Mouse (Mus musculus) cerebellum, postnatal 36 days (tissue): ENCODE results near the gene Art1.

Experiments
- DNase-seq, 2 experiments: peaks; one replicate each; pipeline ENCODE4 v3.0.0; 2021 to 2022; ENCODE audit warnings: mixed read lengths in 2 of 2

Art1 gene

GRCm38 (mm10) chr7:102101487-102101886 is at the start of gene Art1:
Art1 (plus strand) TSS chr7:102101743.
- no peak for DNase-seq

- no peak for DNase-seq
These were observed 40.2 kb upstream of the Art1 start for GRCm38 (mm10) chr7:102061353-102061752.

GRCm38 (mm10) chr7:102062203-102062602 is 39.3 kb upstream of the Art1 start:
- no peak for DNase-seq

GRCm38 (mm10) chr7:102063891-102064290 is 37.7 kb upstream of the Art1 start:
- no peak for DNase-seq

- no peak for DNase-seq
These were observed 36.9 kb upstream of the Art1 start for GRCm38 (mm10) chr7:102064655-102065045.

- DNase-seq, result peak; percentile 92 to 93
These were observed 36.3 kb upstream of the Art1 start, which contains the start of the genes Rnf121, Xndc1 and Xntrpc for GRCm38 (mm10) chr7:102065046-102065891. Rnf121 (minus strand) TSS chr7:102065469. Xndc1 (plus strand) TSS chr7:102065511. Xntrpc (plus strand) TSS chr7:102065713.

GRCm38 (mm10) chr7:102066363-102066762 is 35.2 kb upstream of the Art1 start:
- no peak for DNase-seq

GRCm38 (mm10) chr7:102076714-102077296 is 24.7 kb upstream of the Art1 start:
- no peak for DNase-seq

GRCm38 (mm10) chr7:102078517-102078916 is 23.0 kb upstream of the Art1 start:
- peak; percentile 21 to 42 for DNase-seq

GRCm38 (mm10) chr7:102080311-102080710 is 21.2 kb upstream of the Art1 start:
- no peak for DNase-seq

- no peak for DNase-seq
These were observed 19.8 kb upstream of the Art1 start for GRCm38 (mm10) chr7:102081784-102082183.

- no peak for DNase-seq
These were observed 18.7 kb upstream of the Art1 start, which contains the start of gene Trpc2 for GRCm38 (mm10) chr7:102082816-102083215. Trpc2 (plus strand) TSS chr7:102083116.

- no peak for DNase-seq
These were observed 17.4 kb upstream of the Art1 start for GRCm38 (mm10) chr7:102084041-102084696.

GRCm38 (mm10) chr7:102087336-102087735 is 14.2 kb upstream of the Art1 start:
- DNase-seq, result peak in 1 of 2 experiments; percentile 30

- DNase-seq, result no peak
These were observed 1.5 kb upstream of the Art1 start for GRCm38 (mm10) chr7:102099760-102100661.

GRCm38 (mm10) chr7:102100868-102101267 is 675 bp upstream of the Art1 start:
- DNase-seq, result no peak

- no peak for DNase-seq
These were observed 698 bp downstream of the Art1 start for GRCm38 (mm10) chr7:102102241-102102640.

- no peak for DNase-seq
These were observed 1.2 kb downstream of the Art1 start for GRCm38 (mm10) chr7:102102696-102103095.

GRCm38 (mm10) chr7:102103555-102103954 is 2.0 kb downstream of the Art1 start:
- DNase-seq, result no peak

- DNase-seq, result peak; percentile 39 to 48
These were observed 2.6 kb downstream of the Art1 start for GRCm38 (mm10) chr7:102104126-102104525.

GRCm38 (mm10) chr7:102106700-102107141 is 5.2 kb downstream of the Art1 start:
- no peak for DNase-seq

GRCm38 (mm10) chr7:102108206-102108605 is 6.7 kb downstream of the Art1 start:
- DNase-seq, result no peak
